Mouse (Mus musculus): ENCODE measurements at regions not wholly inside any gene's neighbourhood (a gene's known extent, or its start where the extent isn't known, plus 50 kb on each side); places are given as distances from the start of the nearest gene placed in this dataset.

GRCm38 (mm10) chr9:17294327-17294726 is 793.2 kb upstream of the Fat3 start:
- no peak for ATAC-seq
- WGBS = 90% methylated on average over 1 of the region's 1 CpGs
- no peak overlapping the region for H3K4me3 ChIP-seq (replicated peaks)

GRCm38 (mm10) chr9:17288790-17289596 is 787.9 kb upstream of the Fat3 start:
- no peaks in the 10 kb centered on the region for H3K9me3 ChIP-seq
- H3K9ac ChIP-seq = no peak overlapping the region
- no peaks in the 10 kb centered on the region for H3K36me3 ChIP-seq
- no peak overlapping the region for H3K4me2 ChIP-seq (replicated peaks)
- ATAC-seq = no peak
- no peak overlapping the region for H3K27ac ChIP-seq
- no peak overlapping the region for H3K4me3 ChIP-seq (replicated peaks)
- no peaks in the 10 kb centered on the region for H3K4me1 ChIP-seq (replicated peaks)
- 26% methylated on average over 6 of the region's 6 CpGs for WGBS
- H3K27me3 ChIP-seq (replicated peaks) = no peaks in the 10 kb centered on the region

More at GRCm38 (mm10) chr9:17294327-17294726, 793.2 kb upstream of the Fat3 start:
- Histone ChIP-seq H3K9ac (no peak overlapping the region), H3K36me3 (no peaks in the 10 kb centered on the region), H3K4me2 (replicated peaks) (no peak overlapping the region), H3K9me3 (no peaks in the 10 kb centered on the region), H3K4me1 (replicated peaks) (no peaks in the 10 kb centered on the region), H3K27me3 (replicated peaks) (no peaks in the 10 kb centered on the region), H3K27ac (no peak overlapping the region)

GRCm38 (mm10) chr9:17279334-17279990 is 778.4 kb upstream of the Fat3 start:
- H3K27me3 ChIP-seq (replicated peaks) = no peaks in the 10 kb centered on the region
- H3K27ac ChIP-seq = no peak overlapping the region
- no peak overlapping the region for H3K4me2 ChIP-seq (replicated peaks)
- H3K4me3 ChIP-seq (replicated peaks) = no peak overlapping the region
- no peak for ATAC-seq
- H3K9ac ChIP-seq = no peak overlapping the region
- 72% methylated on average over 4 of the region's 4 CpGs for WGBS
- no peaks in the 10 kb centered on the region for H3K36me3 ChIP-seq
- no peaks in the 10 kb centered on the region for H3K9me3 ChIP-seq
- H3K4me1 ChIP-seq (replicated peaks) = no peaks in the 10 kb centered on the region

- Histone ChIP-seq H3K4me1 (replicated peaks) (no peaks in the 10 kb centered on the region), H3K27me3 (replicated peaks) (no peaks in the 10 kb centered on the region), H3K4me3 (replicated peaks) (no peak overlapping the region), H3K27ac (no peak overlapping the region), H3K36me3 (no peaks in the 10 kb centered on the region), H3K9ac (no peak overlapping the region), H3K9me3 (no peaks in the 10 kb centered on the region), H3K4me2 (replicated peaks) (no peak overlapping the region)
- no peak for ATAC-seq
- WGBS = 61% methylated on average over 2 of the region's 2 CpGs
These were observed 771.5 kb upstream of the Fat3 start for GRCm38 (mm10) chr9:17272616-17273015.

GRCm38 (mm10) chr9:17269624-17270023 is 768.5 kb upstream of the Fat3 start:
- H3K9ac ChIP-seq = no peak overlapping the region
- H3K36me3 ChIP-seq = no peaks in the 10 kb centered on the region
- no peaks in the 10 kb centered on the region for H3K27me3 ChIP-seq (replicated peaks)
- H3K4me2 ChIP-seq (replicated peaks) = no peak overlapping the region
- H3K9me3 ChIP-seq = no peaks in the 10 kb centered on the region
- no peak for ATAC-seq
- no peaks in the 10 kb centered on the region for H3K4me1 ChIP-seq (replicated peaks)
- WGBS = 66% methylated on average over 1 of the region's 1 CpGs
- H3K27ac ChIP-seq = no peak overlapping the region
- H3K4me3 ChIP-seq (replicated peaks) = no peak overlapping the region

- Histone ChIP-seq H3K9ac (no peak overlapping the region), H3K36me3 (no peaks in the 10 kb centered on the region), H3K27ac (no peak overlapping the region), H3K4me3 (replicated peaks) (no peak overlapping the region), H3K4me1 (replicated peaks) (no peaks in the 10 kb centered on the region), H3K27me3 (replicated peaks) (no peaks in the 10 kb centered on the region), H3K9me3 (no peaks in the 10 kb centered on the region), H3K4me2 (replicated peaks) (no peak overlapping the region)
- no peak for ATAC-seq
- 93% methylated on average over 1 of the region's 1 CpGs for WGBS
These were observed 756.1 kb upstream of the Fat3 start for GRCm38 (mm10) chr9:17257148-17257547.

- Histone ChIP-seq H3K27me3 (replicated peaks) (no peaks in the 10 kb centered on the region), H3K4me2 (replicated peaks) (no peak overlapping the region), H3K9me3 (no peaks in the 10 kb centered on the region), H3K4me3 (replicated peaks) (no peak overlapping the region), H3K4me1 (replicated peaks) (no peaks in the 10 kb centered on the region), H3K9ac (no peak overlapping the region), H3K27ac (no peak overlapping the region), H3K36me3 (no peaks in the 10 kb centered on the region)
- 68% methylated on average over 4 of the region's 4 CpGs for WGBS
- ATAC-seq = peak; percentile 65
These were observed 726.0 kb upstream of the Fat3 start for GRCm38 (mm10) chr9:17227091-17227481.

GRCm38 (mm10) chr9:17226475-17227090 is 725.5 kb upstream of the Fat3 start:
- Histone ChIP-seq H3K36me3 (no peaks in the 10 kb centered on the region), H3K27ac (no peak overlapping the region), H3K27me3 (replicated peaks) (no peaks in the 10 kb centered on the region), H3K9me3 (no peaks in the 10 kb centered on the region), H3K4me3 (replicated peaks) (no peak overlapping the region), H3K4me1 (replicated peaks) (no peaks in the 10 kb centered on the region), H3K9ac (no peak overlapping the region), H3K4me2 (replicated peaks) (no peak overlapping the region)
- WGBS = 69% methylated on average over 3 of the region's 3 CpGs
- peak; percentile 92 for ATAC-seq

GRCm38 (mm10) chr9:17195339-17195738 is 694.3 kb upstream of the Fat3 start:
- Histone ChIP-seq H3K9me3 (no peaks in the 10 kb centered on the region), H3K4me3 (replicated peaks) (no peak overlapping the region)

GRCm38 (mm10) chr9:17189552-17189951 is 688.5 kb upstream of the Fat3 start:
- no peak overlapping the region for H3K4me3 ChIP-seq (replicated peaks)
- H3K9ac ChIP-seq = no peak overlapping the region
- no peaks in the 10 kb centered on the region for H3K27me3 ChIP-seq (replicated peaks)
- H3K4me2 ChIP-seq (replicated peaks) = no peak overlapping the region
- H3K27ac ChIP-seq = no peak overlapping the region
- WGBS = 70% methylated on average over 2 of the region's 2 CpGs
- no peaks in the 10 kb centered on the region for H3K9me3 ChIP-seq
- no peaks in the 10 kb centered on the region for H3K36me3 ChIP-seq
- H3K4me1 ChIP-seq (replicated peaks) = no peaks in the 10 kb centered on the region
- no peak for ATAC-seq

More at GRCm38 (mm10) chr9:17195339-17195738, 694.3 kb upstream of the Fat3 start:
- H3K9ac ChIP-seq = no peak overlapping the region
- H3K4me2 ChIP-seq (replicated peaks) = no peak overlapping the region
- no peaks in the 10 kb centered on the region for H3K27me3 ChIP-seq (replicated peaks)
- ATAC-seq = no peak
- H3K4me1 ChIP-seq (replicated peaks) = no peaks in the 10 kb centered on the region
- H3K36me3 ChIP-seq = no peaks in the 10 kb centered on the region
- H3K27ac ChIP-seq = no peak overlapping the region

- Histone ChIP-seq H3K36me3 (no peaks in the 10 kb centered on the region), H3K27me3 (replicated peaks) (no peaks in the 10 kb centered on the region), H3K9me3 (no peaks in the 10 kb centered on the region), H3K4me3 (replicated peaks) (no peak overlapping the region), H3K4me2 (replicated peaks) (no peak overlapping the region), H3K27ac (no peak overlapping the region), H3K9ac (no peak overlapping the region), H3K4me1 (replicated peaks) (no peaks in the 10 kb centered on the region)
- no peak for ATAC-seq
- 80% methylated on average over 1 of the region's 1 CpGs for whole genome bisulfite sequencing
These were observed 667.1 kb upstream of the Fat3 start for GRCm38 (mm10) chr9:17168193-17168592.

GRCm38 (mm10) chr9:17166331-17166730 is 665.2 kb upstream of the Fat3 start:
- Histone ChIP-seq H3K4me2 (replicated peaks) (no peak overlapping the region), H3K9ac (no peak overlapping the region), H3K4me3 (replicated peaks) (no peak overlapping the region), H3K27ac (no peak overlapping the region), H3K36me3 (no peaks in the 10 kb centered on the region), H3K27me3 (replicated peaks) (no peaks in the 10 kb centered on the region), H3K9me3 (no peaks in the 10 kb centered on the region), H3K4me1 (replicated peaks) (no peaks in the 10 kb centered on the region)
- ATAC-seq = no peak
- WGBS = 69% methylated on average over 1 of the region's 1 CpGs
